Mouse (Mus musculus): Measurements from ENCODE around the gene Asb14.
"Not testable (repeated sequence)": the region's sequence is repeated elsewhere in the genome, so short reads cannot be mapped to it uniquely, and the experiment has no call there.

Asb14 gene

DNA sequence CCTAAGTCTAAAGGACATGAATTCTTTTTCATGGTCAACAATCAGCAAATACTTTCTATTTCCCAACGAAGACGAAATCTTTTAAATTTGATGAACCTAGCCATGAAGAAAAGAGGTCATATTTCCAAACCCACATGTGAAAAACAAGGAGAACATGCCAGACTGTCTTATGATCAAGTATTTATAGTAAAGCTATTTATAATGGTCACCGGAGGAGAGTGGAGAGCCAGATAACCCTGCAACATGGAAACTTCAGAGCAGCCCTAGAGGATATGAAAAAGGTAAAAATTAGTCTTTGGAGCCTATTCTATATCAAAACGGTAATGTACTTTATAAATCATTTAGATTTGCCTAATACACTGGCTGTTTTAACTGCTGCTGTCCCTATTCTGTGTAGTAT is at the start of gene Asb14:
Gene Asb14 (plus strand): TSS at position 166 of the 400 bp plus-strand sequence.
- no peak for DNase-seq (ENCODE audit: low read depth)

DNA sequence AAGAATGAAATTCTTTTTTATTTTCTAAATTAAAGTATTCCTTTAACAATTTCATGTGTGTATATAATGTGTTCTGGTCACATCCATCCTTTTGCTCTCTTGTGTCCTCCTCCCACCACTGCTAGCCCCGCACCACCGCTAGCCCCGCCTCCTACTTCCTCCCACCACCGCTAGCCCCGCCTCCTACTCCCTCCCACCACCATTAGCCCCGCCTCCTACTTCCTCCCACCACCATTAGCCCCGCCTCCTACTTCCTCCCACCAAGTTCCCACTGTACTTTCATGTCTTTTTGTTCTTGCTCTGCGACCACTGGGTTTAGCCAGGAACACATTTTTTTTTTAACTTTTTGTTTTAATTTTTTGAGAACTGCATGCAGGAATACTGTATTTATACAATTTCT is 41.3 kb upstream of the Asb14 start:
- DNase-seq (ENCODE audit: low read depth): no peak

GRCm38 (mm10) chr14:26854066-26854465 is 40.3 kb upstream of the Asb14 start:
- DNase-seq (ENCODE audit: low read depth): no peak

DNA sequence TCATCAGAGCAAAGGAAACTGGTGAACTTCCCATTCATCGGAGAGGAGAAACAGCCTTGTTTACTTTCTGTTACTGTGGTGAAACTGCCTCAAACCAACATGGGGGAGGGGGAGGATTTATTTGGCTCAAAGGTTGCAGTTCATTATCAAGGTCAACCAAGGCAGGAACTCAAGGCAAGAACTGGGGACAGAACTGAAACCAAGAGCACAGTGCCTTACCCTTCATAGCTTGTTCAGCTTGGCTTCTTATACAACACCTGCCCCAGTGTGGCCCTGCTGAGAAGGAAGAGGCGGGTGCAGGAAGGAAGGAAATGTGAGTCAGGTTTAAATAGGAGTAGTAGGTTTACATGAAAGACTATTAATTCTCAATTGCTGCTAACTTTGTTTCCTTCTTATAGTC is 36.0 kb upstream of the Asb14 start:
- DNase-seq (ENCODE audit: low read depth): no peak

DNA sequence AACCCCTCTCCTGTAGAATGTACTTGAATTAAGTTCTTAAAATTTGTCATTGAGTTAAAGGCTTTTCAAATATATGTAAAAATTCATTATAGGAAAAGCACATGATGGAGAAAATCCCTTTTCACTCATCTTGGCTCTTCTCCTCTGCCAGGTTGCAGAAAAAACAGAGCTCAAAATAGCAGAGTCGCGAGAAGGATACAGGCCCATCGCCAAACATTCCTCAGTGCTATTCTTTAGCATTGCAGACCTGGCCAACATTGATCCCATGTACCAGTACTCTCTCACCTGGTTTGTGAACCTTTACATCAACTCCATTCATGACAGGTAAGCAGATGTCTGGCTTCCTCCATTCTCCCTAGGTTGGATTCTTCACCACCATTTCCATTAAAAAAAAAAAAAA is 35.3 kb upstream of the Asb14 start:
- no peak for DNase-seq (ENCODE audit: low read depth)

DNA sequence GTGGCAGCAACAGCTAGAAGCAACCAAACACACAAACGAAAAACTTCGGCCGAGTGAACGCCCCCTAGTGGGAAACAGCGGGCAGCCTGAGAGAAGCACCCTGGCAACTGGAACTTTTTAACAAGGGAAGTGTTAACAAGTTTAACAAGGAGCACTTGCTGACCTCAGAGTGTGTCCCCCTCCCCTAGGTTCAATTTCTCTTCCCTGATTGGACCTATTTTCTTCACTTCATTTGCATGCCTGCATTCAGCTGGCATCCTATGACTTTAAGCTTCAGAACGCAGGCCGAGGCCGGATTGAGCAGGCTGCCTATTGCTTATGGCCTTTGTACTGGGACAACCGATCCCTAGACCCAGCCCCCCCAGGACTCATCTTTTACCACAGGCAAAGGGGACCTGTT is 27.0 kb upstream of the Asb14 start:
- no peak for DNase-seq (ENCODE audit: low read depth)

DNA sequence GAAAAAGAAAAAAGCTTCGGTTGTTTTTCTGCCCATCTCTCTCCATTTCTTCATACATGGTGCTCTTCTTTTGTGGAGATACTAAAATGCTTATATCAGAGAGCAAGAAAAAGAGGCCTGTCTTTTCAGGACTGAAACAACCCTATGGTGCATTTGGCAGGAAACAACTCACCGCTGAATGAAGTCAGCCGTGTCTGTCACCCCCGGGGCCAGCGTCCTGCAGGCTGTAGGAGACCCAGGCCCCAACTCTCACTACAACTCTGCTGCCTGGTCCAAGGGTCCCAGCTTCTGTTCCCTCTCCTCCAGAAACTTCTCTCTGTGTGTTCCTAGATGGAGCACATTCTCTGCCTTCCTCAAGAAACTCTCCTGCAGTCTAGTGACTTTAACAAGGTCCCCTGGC is 26.1 kb upstream of the Asb14 start:
- DNase-seq (ENCODE audit: low read depth): no peak

DNA sequence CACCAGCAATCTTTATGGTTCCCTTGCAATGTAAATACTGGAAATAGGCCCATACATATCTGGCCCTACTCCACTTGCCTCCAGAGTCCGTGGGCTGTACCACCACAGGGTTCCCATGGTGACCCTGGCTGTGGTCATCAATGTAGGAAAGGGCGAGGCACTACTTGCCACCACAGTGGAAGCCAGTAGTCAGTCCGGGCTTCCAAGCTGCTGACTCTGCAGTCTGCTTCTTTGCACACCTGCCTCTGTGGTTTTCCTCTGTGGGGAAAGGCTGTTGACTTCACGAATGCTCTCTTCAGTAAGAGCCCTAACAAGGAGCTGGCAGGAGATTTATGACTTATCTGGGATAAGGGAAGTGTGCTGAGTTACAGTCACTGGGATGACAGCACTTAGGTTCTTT is 15.6 kb upstream of the Asb14 start:
- DNase-seq (ENCODE audit: low read depth): no peak

DNA sequence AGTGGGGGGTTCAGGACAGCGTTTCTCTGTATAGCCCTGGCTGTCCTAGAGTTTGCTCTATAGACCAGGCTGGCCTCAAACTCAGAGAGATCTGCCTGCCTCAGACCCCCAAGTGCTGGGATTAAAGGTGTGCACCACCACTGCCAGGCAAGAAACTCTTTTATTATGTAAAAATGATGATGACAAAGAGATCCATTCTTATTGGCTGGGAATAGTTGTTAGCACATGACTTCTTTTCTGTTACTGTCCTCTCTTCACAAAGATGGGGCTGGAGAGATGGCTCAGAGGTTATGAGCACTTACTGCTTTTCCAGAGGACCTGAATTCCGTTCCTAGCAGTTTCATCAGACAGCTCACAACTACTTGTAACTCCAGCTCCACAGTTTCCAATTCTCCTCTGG is 14.4 kb upstream of the Asb14 start:
- DNase-seq (ENCODE audit: low read depth): no peak

DNA sequence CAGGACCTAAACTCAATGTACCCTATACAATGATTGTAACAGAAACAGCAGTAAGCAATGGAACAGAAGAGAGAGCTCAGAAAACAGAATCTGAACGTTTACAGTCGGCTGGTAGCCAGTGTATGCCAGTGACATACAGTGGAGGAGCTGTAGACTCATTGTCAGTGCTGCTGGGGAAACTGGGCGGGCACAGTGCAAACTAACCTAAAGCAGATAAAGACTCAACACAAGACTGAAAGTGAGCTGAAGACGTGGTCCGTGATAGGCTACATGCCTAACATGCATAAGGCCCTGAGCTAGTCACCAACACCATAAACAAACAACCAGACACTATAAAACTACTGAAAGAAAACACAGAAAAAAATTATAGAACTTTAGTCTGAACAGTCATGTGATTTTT is 12.7 kb upstream of the Asb14 start:
- DNase-seq (ENCODE audit: low read depth): no peak

DNA sequence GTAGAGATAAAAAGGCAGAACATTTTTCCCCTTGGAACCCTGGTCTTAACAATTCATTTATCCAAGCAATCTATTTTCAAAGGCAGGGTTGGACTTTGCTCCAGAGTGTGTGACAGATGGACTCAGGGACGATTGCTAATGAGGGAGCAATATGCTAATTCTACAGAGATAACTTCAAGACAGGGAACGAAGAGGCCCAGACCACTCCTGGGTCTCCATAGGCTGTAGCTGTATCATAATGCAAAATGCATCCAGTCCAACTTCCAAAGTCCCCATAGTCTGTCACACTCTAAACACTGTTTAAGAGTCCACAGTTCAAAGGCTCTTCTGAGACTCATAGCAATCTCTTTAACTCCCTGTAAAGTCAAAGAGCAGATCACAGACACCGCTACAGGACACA is 7.1 kb upstream of the Asb14 start:
- no peak for DNase-seq (ENCODE audit: low read depth)

GRCm38 (mm10) chr14:26890777-26891176 is 3.6 kb upstream of the Asb14 start:
- DNase-seq (ENCODE audit: low read depth): no peak

GRCm38 (mm10) chr14:26899490-26899889 is 5.1 kb downstream of the Asb14 start:
- DNase-seq (ENCODE audit: low read depth): no peak

GRCm38 (mm10) chr14:26900893-26901292 is 6.5 kb downstream of the Asb14 start:
- DNase-seq (ENCODE audit: low read depth): no peak

DNA sequence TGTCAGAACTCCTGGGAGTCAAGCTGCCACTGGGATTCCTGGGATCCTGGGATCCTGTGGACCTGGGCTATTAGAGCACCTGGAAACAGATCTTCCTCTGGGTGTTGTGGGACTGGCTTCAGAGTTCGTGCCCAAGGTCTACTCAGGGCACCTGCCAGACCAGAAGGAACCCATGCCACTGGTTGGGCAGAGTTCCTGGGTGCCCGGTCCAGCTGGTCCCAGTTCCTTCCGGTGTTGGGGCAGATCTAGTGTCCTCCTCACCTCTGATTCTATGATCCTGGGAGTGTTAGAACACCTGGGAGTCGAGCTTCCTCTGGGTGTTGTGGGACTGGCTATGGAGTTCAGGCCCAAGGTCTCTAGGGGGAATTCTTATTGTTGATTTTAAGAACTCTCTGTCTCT is 13.0 kb downstream of the Asb14 start:
- no peak for DNase-seq (ENCODE audit: low read depth)

DNA sequence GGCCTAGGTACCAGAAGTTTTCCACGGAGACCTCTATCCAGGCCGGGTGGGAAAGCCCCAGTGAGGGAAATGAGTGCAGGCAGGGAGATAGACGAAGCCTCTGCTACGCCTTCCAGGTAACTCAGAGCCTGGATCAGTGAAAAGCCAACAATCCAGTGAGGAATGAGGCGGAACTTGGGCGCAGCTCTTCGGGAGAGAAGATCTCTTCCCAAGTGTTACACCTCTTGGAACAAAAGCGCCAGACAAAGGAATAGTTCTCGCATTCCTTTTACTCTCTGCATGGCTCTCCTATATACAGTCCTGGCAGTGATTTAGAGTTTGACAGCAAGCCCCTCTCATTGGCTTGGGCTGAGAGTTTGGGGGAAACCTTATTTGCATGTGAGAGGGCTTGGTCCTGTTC is 16.1 kb downstream of the Asb14 start:
- not testable (repeated sequence) for DNase-seq (ENCODE audit: low read depth)

- DNase-seq (ENCODE audit: low read depth): no peak
Measured at GRCm38 (mm10) chr14:26911201-26911600, 16.8 kb downstream of the Asb14 start.

- DNase-seq (ENCODE audit: low read depth): no peak
Measured at GRCm38 (mm10) chr14:26911826-26912225, 17.5 kb downstream of the Asb14 start.

- no peak for DNase-seq (ENCODE audit: low read depth)
Measured at GRCm38 (mm10) chr14:26913681-26914268, 19.4 kb downstream of the Asb14 start.

GRCm38 (mm10) chr14:26919310-26919709 is 25.0 kb downstream of the Asb14 start:
- DNase-seq (ENCODE audit: low read depth): no peak

GRCm38 (mm10) chr14:26923702-26924421 is 29.5 kb downstream of the Asb14 start:
- DNase-seq (ENCODE audit: low read depth): peak; percentile 9

DNA sequence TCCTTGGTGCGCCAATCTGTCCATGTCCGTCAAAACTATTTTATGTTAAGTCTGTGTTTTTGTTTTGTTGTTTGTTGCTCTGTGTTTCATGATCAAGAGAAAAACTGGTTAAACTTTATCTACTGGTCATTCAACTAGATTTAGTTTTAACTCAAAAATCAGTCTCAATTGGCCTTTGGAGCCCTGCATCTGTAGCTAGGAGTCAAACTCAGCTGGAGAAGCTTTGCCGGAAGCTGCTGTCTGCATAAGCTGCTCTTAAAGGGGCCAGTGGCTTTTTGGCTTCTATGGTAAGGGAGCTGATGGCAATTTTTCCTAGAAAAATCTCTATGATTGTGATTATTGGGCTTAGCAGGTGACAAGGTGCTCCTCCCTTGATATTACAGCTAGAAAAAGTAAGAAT is 40.5 kb downstream of the Asb14 start:
- no peak for DNase-seq (ENCODE audit: low read depth)

GRCm38 (mm10) chr14:26935558-26935957 is 41.2 kb downstream of the Asb14 start:
- DNase-seq (ENCODE audit: low read depth): no peak

DNA sequence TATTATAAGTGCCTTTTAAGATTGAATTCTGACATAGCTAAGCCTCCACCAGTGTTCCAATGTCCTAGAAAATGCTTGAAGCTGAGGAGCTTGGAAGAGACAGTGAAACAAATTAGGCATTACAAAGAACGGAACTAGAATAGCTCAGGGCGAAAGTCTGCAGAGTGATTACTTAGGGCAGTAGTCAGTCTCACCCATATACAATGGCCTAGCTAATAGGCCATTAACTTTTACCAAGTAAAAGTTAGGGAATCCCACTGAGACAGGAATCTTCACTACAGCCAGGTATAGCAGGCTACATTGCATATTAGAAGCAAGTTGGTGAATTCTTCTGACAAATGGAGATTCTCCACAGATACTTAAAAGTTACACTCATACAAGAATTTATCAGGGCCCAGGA is 61.8 kb downstream of the Asb14 start:
- DNase-seq (ENCODE audit: low read depth): not testable (repeated sequence)

Data from c-Kit-positive CD71-positive TER-119-negative erythroid progenitor cells, embryonic 14.5 days (primary cell).